Mouse (Mus musculus) CD4-positive, CD25-positive, alpha-beta regulatory T cell (primary cell): ENCODE measurements around the gene Ces1f. TPM values are rescaled to one million over a fixed set of nuclear protein-coding genes. Genes with fewer than 3 reads are reported as not detected.

Experiments
- polyA plus RNA-seq: library from polyadenylated mRNA; unstranded; fragments of 100-300 nt; shearing (Covaris generic); gene quantifications from one replicate; pipeline ENCODE4 v1.2.1, GENCODE M21; 2017

Gene Ces1f
- polyA plus RNA-seq: not detected

DNA sequence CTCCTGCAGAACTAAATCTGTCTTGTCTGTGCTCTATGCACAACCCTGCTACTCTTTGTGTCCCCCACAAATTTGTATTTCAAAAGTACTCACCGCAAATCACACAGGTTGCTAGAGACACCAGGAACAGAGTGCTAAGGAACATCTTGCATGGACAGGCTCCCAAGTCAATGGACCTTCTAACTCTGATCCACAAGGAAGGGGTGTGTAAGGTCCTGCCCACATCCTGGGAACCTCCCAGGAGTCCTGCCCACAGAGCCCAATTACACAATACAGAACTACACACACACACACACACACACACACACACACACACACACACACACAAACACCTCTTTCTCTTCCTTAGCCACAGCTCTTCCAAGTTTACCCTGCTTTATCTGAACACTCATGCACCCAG is at the start of gene Ces1f:
TSS of gene Ces1f (minus strand) at position 192 of the 400 bp plus-strand sequence.

DNA sequence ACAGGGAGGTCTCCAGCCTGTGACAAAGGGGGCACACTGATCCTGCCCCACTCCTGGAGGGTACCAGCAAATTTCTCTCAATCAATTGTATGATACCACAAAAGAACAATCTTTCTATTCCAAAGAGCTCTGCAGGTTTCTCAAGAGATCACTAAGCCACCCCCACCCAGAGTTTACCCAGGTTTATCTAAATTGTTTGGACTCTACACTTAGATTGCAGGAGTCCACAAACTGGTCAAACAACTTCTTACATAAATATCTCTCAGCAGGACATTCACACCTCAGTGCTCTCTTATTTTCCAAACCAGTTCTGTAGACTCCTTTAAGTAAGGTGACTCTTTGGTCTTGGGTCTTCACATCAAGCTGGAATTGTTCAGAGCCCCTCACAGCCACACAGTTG is 50.1 kb downstream of the Ces1f start, which contains the start of gene Ces1e:
TSS of gene Ces1e (minus strand) at position 174 of the 400 bp plus-strand sequence.

Other genes starting within 250 kb of the Ces1f start
- gene Ces1a, start 231.6 kb downstream of the Ces1f start, polyA plus RNA-seq: not detected
- gene Ces1b, start 199.7 kb downstream of the Ces1f start, polyA plus RNA-seq: not detected
- not detected for gene Ces1c, start 148.5 kb downstream of the Ces1f start, polyA plus RNA-seq
- not detected for gene Ces1d, start 81.9 kb downstream of the Ces1f start, polyA plus RNA-seq
- not detected for gene Ces1e, start 50.1 kb downstream of the Ces1f start, polyA plus RNA-seq
- not detected for gene Ces1g, start 57.6 kb upstream of the Ces1f start, polyA plus RNA-seq
- gene Ces1h, start 100.0 kb upstream of the Ces1f start, polyA plus RNA-seq: not detected